Mouse (Mus musculus) cerebellum, adult 2 months (tissue): ENCODE measurements around the gene Rnf26. TPM values are rescaled to one million over a fixed set of nuclear protein-coding genes. Genes with fewer than 3 reads are reported as not detected.

Source experiments
- DNase-seq, 2 experiments: peaks; one replicate each; pipeline ENCODE4 v3.0.0; 2021
- H3K27ac ChIP-seq: fragments of 200-500 bp; 2 replicates; pipeline ENCODE4 v1.5.1; 2012; ENCODE audit warnings: low read length, control low read depth, inconsistent platforms; ENCODE audit not compliant: insufficient read depth
- H3K27me3 ChIP-seq: fragments of 200-500 bp; 2 replicates; pipeline ENCODE4 v1.6.1; 2012; ENCODE audit warnings: inconsistent platforms, mild to moderate bottlenecking, low read length, moderate library complexity; ENCODE audit not compliant: control insufficient read depth, insufficient read depth
- H3K4me1 ChIP-seq: fragments of 200-500 bp; 2 replicates; pipeline ENCODE4 v1.6.1; 2011; ENCODE audit warnings: low read length; ENCODE audit not compliant: control insufficient read depth, insufficient read depth
- H3K4me3 ChIP-seq: fragments of 200-500 bp; replicated peaks from 2 replicates; pipeline ENCODE3; 2011; ENCODE audit warnings: mild to moderate bottlenecking, low read depth, low read length, control low read depth; ENCODE audit not compliant: insufficient read depth
- CTCF ChIP-seq: fragments of 200-500 bp; IDR thresholded peaks from 2 replicates; pipeline ENCODE4 v1.5.1; 2011; ENCODE audit warnings: low read depth, mild to moderate bottlenecking, control low read depth, low read length, moderate library complexity, borderline replicate concordance; ENCODE audit not compliant: insufficient read depth
- POLR2A ChIP-seq: fragments of 200-500 bp; IDR thresholded peaks from 2 replicates; pipeline ENCODE4 v1.6.1; 2011; ENCODE audit warnings: low read length, control low read depth, borderline replicate concordance; ENCODE audit not compliant: insufficient read depth
- WGBS: fragments of 180-500 bp; shearing (Covaris S2); methylation state at CpG from one replicate; pipeline ENCODE4 v1.1.7; 2018; 5-methylcytosine and 5-hydroxymethylcytosine counted together
- polyA plus RNA-seq: library from polyadenylated mRNA; depleted of rRNA; stranded (reverse); fragments of >200 nt; gene quantifications from 2 replicates; pipeline ENCODE4 v1.2.3, GENCODE M21; 2012; rRNA removed

The Rnf26 gene
- 31.2 and 34.0 TPM in 2 replicates for polyA plus RNA-seq

DNA sequence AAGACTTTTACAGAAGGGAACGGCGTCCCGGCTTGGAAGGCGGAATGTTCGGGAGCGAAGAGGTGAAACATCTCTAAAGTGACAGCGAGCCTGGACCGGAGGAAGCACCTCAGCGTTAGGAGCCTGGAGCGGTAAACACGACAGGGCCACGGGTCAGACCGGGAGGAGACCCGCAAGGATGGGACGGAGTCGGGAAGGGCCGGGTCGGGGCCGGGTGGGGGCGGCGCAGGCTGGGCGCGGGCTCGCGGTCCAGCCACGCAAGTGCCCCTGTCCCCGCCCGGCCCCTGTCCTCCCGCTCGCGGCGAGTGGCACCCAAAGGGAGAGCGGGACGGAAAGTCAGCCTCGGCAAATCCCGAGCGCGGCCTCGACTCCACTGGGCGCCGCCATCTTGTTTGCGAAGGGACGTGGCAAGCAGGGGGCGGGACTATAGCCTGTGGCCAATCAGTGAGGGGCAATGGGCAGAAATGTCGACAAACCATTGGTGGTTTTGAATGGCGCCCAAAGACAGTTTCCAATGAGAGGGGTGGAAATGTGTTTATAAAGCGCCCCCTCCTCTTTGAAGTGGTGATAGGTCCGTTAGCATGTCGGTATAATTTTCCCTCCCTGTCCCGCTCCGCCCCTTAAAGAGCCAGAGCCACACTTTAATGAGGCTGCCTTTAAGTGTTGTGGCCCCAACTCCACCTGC, at the start of gene Rnf26, which contains the start of gene Gm49380:
Gene Rnf26 (minus strand): TSS at position 413 of the 685 bp plus-strand sequence.
Gene Gm49380 (minus strand): TSS at position 396 of the 685 bp plus-strand sequence.
- peak within 1 kb of the TSS; percentile 59 for H3K4me3 ChIP-seq
- TF ChIP-seq POLR2A: peak; percentile 54; the same call in 1 of the 2 replicates
- no peak for TF ChIP-seq CTCF
- WGBS: under 1% methylated on average over 49 of the region's 51 CpGs
- peak; percentile 96 to 98 for DNase-seq
- H3K4me1 ChIP-seq: peaks cover 14% of the 10 kb centered on the region
- H3K27me3 ChIP-seq: no peaks in the 10 kb centered on the region
- no peak within 1 kb of the TSS for H3K27ac ChIP-seq

GRCm38 (mm10) chr9:44159886-44160285, 46.6 kb upstream of the Rnf26 start:
- Histone ChIP-seq H3K4me3 (no peak overlapping the region), H3K27ac (no peak overlapping the region), H3K4me1 (no peaks in the 10 kb centered on the region), H3K27me3 (no peaks in the 10 kb centered on the region)
- no peak for TF ChIP-seq CTCF
- no peak for TF ChIP-seq POLR2A
- WGBS: 87% methylated on average over 3 of the region's 3 CpGs
- no peak for DNase-seq

DNA sequence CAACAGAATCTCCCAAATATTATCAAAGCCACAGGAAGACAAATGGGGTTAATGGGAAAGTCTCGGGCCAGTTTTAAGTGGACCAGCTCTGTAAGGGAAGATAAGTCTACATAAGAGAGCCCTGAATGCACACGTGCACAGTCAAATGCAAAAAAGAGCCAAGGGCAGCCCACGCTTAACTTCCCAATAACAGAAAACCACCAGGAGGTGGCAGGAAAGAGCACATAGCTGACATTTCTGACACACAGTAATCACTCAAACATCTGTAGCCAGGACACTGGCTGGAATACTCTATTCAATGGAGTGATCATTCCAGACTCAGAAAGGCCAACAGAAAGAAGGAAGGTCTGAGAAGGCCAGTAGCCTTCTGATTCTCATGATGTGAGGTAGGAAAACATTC, 34.0 kb upstream of the Rnf26 start:
- no peak overlapping the region for H3K4me3 ChIP-seq
- no peak overlapping the region for H3K27ac ChIP-seq
- no peaks in the 10 kb centered on the region for H3K27me3 ChIP-seq
- 66% methylated on average over 3 of the region's 3 CpGs for WGBS
- DNase-seq: no peak
- H3K4me1 ChIP-seq: peaks cover 16% of the 10 kb centered on the region
- TF ChIP-seq CTCF (no peak), POLR2A (no peak)

GRCm38 (mm10) chr9:44144718-44145060, 31.4 kb upstream of the Rnf26 start:
- H3K27ac ChIP-seq: peak overlapping the region; percentile 90
- TF ChIP-seq POLR2A (no peak), CTCF (no peak)
- H3K4me3 ChIP-seq: no peak overlapping the region
- H3K4me1 ChIP-seq: peaks cover 27% of the 10 kb centered on the region
- DNase-seq: peak; percentile 80 to 83
- no peaks in the 10 kb centered on the region for H3K27me3 ChIP-seq

GRCm38 (mm10) chr9:44144023-44144717, 30.9 kb upstream of the Rnf26 start:
- Histone ChIP-seq H3K27ac (peak overlapping the region; percentile 90), H3K4me1 (peaks cover 28% of the 10 kb centered on the region), H3K4me3 (no peak overlapping the region), H3K27me3 (no peaks in the 10 kb centered on the region)
- WGBS: 31% methylated on average over 5 of the region's 8 CpGs
- DNase-seq: no peak
- TF ChIP-seq CTCF (peak; percentile 56), POLR2A (no peak)

- H3K4me1 ChIP-seq: peaks cover 31% of the 10 kb centered on the region
- no peak overlapping the region for H3K4me3 ChIP-seq
- peak overlapping the region; percentile 15 for H3K27ac ChIP-seq
- no peaks in the 10 kb centered on the region for H3K27me3 ChIP-seq
- DNase-seq: no peak
- no peak for TF ChIP-seq POLR2A
- no peak for TF ChIP-seq CTCF
- 38% methylated on average over 5 of the region's 5 CpGs for WGBS
Observed at GRCm38 (mm10) chr9:44143421-44143820, 30.1 kb upstream of the Rnf26 start.

GRCm38 (mm10) chr9:44141951-44142350, 28.6 kb upstream of the Rnf26 start:
- no peak for DNase-seq
- TF ChIP-seq POLR2A (no peak), CTCF (no peak)
- Histone ChIP-seq H3K27ac (no peak overlapping the region), H3K27me3 (no peaks in the 10 kb centered on the region), H3K4me1 (peaks cover 31% of the 10 kb centered on the region), H3K4me3 (no peak overlapping the region)
- WGBS: 62% methylated on average over 5 of the region's 5 CpGs

DNA sequence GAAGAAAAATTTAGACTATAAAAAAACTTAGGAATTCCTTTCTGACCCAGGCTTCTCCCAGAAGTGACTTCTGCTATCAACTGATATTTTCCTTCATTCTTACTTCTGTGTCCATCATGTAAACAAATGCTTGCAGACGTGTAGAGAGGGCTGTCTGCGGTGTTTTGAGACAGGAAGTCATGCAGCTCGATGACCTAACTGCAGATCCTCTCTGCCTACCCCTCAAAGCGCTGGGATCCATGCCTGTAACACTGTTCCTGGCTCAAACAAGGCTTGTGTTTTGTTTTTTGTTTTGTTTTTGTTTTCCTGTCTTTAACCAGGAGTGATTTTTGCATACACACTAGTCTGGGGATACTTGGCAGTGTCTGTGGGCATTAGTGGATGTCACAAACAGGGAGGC, 24.5 kb upstream of the Rnf26 start:
- Histone ChIP-seq H3K4me1 (peaks cover 28% of the 10 kb centered on the region), H3K4me3 (no peak overlapping the region), H3K27me3 (no peaks in the 10 kb centered on the region), H3K27ac (no peak overlapping the region)
- WGBS: 66% methylated on average over 4 of the region's 4 CpGs
- TF ChIP-seq POLR2A (no peak), CTCF (no peak)
- no peak for DNase-seq
